Mouse (Mus musculus) layer of hippocampus, adult 9-11 months (tissue): ENCODE measurements around the gene Klhdc7b.
"Not testable (repeated sequence)": the region's sequence is repeated elsewhere in the genome, so short reads cannot be mapped to it uniquely, and the experiment has no call there.

Experiments used
- DNase-seq: peaks from one replicate; pipeline ENCODE4 v3.0.0; 2022

The Klhdc7b gene

GRCm38 (mm10) chr15:89429352-89430221 is 44.9 kb downstream of the Klhdc7b start, which contains the start of the genes C730034F03Rik, Gm44502 and Chkb:
TSS of gene C730034F03Rik (plus strand) at chr15:89429589.
TSS of gene Gm44502 (minus strand) at chr15:89429696.
TSS of gene Chkb (minus strand) at chr15:89429908.
- DNase-seq = peak; percentile 97

DNA sequence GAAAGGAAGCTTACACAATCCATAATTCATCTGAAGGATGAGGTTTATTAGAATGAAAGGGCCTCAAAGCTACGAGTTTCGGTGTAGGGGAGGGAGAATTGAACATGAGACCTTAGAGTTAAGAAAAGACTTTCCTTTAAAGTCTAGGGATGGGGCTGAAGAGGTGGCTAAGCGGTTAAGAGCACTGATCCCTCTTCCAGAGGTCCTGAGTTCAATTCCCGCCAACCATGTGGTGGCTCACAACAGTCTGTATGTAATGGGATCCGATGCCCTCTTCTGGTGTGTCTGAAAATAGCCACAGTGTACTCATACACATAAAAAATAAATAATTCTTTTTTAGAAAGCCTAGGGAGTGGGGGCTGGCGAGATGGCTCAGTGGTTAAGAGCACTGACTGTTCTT is 45.6 kb downstream of the Klhdc7b start:
- no peak for DNase-seq

- not testable (repeated sequence) for DNase-seq
Measured at GRCm38 (mm10) chr15:89430771-89431170, 46.1 kb downstream of the Klhdc7b start.

GRCm38 (mm10) chr15:89431271-89431670 is 46.6 kb downstream of the Klhdc7b start:
- DNase-seq = no peak

- DNase-seq = no peak
Measured at GRCm38 (mm10) chr15:89431806-89432205, 47.1 kb downstream of the Klhdc7b start.

DNA sequence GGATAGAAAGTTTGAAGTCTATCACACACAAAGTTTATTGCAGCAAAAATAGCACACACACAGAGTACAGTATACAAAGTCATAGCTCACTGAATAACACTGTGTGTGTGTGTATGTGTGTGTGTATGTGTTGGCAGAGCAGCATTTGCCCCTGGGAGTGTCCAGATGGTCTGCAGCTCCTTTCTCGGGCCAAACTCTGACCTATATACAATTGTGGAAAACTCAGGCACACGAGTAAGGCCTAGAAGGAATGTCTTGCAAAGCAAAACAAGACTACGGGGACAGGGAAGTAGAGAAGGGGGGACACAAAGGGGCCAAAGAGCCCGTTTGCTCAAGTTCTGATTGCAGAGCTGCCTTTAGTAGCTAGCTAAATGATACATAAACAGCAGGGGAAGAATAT is 48.2 kb downstream of the Klhdc7b start:
- DNase-seq = no peak

- DNase-seq = no peak
Measured at GRCm38 (mm10) chr15:89434136-89434535, 49.4 kb downstream of the Klhdc7b start.

- DNase-seq = no peak
Measured at GRCm38 (mm10) chr15:89435878-89436277, 51.2 kb downstream of the Klhdc7b start.
